Mouse (Mus musculus) thymus, adult 18-20 months (tissue): ENCODE results near the gene 4930470P17Rik.
"Not testable (repeated sequence)": the region's sequence is repeated elsewhere in the genome, so short reads cannot be mapped to it uniquely, and the experiment has no call there.

ENCODE experiments used
- DNase-seq, 2 experiments: peaks; one replicate each; pipeline ENCODE4 v3.0.0; 2022; ENCODE audit warnings: mixed read lengths in 2 of 2

Gene 4930470P17Rik

GRCm38 (mm10) chr2:170601917-170602316, at the start of gene 4930470P17Rik:
4930470P17Rik (minus strand) TSS chr2:170602017.
- DNase-seq = no peak

DNA sequence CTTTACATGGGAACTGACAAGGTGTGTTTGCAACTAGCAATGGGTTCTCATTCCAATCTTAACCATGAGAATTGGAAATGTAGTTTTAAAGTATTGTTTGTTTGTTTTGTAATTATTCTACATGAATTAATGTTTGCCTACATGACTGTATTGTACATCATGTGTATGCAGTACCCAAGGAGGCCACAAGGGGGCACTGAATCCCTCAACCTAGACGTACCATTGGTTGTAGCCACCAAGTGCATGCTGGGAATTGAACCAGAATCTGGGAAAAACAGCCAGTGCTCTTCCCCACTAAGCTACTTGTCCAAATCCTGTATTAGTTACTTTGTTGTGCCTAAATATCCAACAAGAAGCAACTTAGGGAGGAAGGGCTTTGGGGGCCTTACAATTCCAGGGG, 49.7 kb upstream of the 4930470P17Rik start:
- DNase-seq = no peak

DNA sequence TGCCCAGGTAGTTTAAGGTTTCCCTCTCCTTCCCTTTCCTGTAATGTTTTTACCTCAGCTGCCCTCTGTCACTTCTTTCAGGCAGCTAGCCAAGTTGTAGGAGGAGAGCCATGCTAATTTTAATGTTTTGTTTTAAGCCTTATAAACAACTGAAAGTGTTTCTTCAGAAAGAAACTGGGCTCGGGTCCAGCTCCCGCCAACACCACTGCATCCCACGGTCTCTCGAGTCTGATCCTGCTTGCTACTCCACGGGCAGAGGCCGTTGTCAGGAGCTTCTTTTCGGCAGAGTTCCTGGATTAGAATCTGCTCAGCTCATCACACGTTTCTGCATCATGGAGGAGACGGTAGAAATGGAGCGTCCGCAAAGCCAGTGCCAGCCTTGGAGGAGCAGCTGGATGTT, 46.7 kb upstream of the 4930470P17Rik start:
- no peak for DNase-seq

- DNase-seq = no peak
These were observed 44.4 kb upstream of the 4930470P17Rik start for GRCm38 (mm10) chr2:170646201-170646600.

DNA sequence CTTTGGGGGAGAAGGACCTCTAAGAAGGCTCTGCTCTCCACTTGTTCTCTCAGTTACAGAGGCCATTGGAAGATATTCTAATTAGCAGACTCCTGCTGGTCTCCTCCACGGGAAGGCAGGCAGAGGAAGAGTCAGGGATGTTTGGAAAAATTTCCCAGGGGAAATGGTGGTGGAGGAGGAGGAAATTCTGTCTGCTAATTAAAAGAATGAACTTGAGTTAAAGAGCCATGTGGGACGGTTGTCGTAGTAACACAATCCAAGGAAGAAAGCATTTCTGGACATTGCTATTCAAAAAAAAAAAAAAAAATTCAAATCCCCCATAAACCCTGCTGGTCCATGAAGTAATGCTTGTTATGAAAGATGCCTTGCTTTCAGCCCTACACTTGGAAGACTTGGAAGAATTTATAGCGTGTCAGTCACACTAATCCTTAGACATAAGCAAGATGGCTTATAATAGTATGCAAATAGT, 40.6 kb upstream of the 4930470P17Rik start:
- DNase-seq = no peak

- no peak for DNase-seq
These were observed 38.5 kb upstream of the 4930470P17Rik start for GRCm38 (mm10) chr2:170640281-170640680.

- DNase-seq = no peak
These were observed 36.9 kb upstream of the 4930470P17Rik start for GRCm38 (mm10) chr2:170638746-170639145.

DNA sequence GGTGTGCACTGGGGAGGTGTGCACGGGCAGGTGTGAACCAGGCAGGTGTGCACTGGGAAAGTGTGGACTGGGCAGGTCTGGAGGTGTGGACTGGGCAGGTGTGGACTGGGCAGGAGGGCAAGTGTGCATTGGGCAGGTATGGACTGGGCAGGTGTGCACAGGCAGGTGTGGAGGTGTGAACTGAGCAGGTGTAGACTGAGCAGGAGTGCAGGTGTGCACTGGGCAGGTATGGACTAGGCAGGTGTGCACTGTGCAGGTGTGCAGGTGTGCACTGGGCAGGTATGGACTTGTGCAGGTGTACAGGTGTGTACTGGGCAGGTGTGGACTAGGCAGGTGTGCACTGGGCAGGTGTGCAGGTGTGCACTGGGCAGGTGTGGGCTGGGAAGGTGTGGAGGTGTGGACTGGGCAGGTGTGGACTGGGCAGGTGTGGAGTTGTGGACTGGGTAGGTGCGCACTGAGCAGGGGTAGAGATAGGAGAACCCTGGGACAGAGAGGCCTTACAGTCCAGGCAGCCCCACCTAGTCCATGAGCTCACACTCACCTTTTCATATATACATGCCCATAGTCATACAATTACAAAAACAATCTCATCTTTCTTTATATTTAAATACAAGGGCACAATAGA, 31.3 kb upstream of the 4930470P17Rik start:
- no peak for DNase-seq

GRCm38 (mm10) chr2:170632386-170632785, 30.6 kb upstream of the 4930470P17Rik start:
- no peak for DNase-seq

- no peak for DNase-seq
These were observed 29.6 kb upstream of the 4930470P17Rik start for GRCm38 (mm10) chr2:170631375-170631774.

GRCm38 (mm10) chr2:170630553-170630952, 28.7 kb upstream of the 4930470P17Rik start:
- no peak for DNase-seq

GRCm38 (mm10) chr2:170627991-170628390, 26.2 kb upstream of the 4930470P17Rik start:
- DNase-seq = not testable (repeated sequence)

- DNase-seq = not testable (repeated sequence)
These were observed 22.5 kb upstream of the 4930470P17Rik start for GRCm38 (mm10) chr2:170624201-170624880.

- DNase-seq = no peak
These were observed 21.2 kb upstream of the 4930470P17Rik start for GRCm38 (mm10) chr2:170622985-170623384.

DNA sequence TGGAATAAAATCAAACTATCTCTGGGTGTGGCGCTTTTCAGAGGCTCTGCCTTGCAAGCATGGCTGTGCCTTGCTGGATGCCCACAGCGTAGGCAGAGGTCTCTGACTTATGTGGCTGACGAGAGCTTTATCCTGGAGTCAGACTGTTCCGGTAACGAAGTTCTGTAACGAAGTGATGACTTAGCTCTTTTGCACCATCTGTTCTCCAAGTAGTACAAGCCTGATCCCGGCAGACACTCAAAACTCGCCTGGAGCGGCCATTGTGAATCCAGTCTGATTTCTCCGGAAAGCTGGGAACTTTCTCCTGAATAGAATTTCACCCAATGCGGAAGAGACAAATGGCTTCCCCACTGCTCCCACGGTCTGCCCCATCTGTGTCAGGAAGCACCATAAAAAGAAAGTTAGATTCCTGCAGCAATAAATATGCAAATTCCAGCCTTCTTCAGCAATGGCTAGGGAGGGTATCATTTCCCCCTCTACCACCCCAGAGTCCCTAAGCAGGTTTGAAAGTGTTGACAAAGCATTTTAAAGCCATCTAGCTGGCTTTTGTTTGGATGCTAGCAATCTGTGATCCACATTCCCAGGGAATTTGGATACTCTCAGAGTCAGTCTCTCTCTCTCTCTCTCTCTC, 17.2 kb upstream of the 4930470P17Rik start:
- no peak for DNase-seq

GRCm38 (mm10) chr2:170611794-170612193, 10.0 kb upstream of the 4930470P17Rik start:
- DNase-seq = not testable (repeated sequence)

- DNase-seq = no peak
These were observed 646 bp downstream of the 4930470P17Rik start for GRCm38 (mm10) chr2:170601171-170601570.

- DNase-seq = no peak
These were observed 4.2 kb downstream of the 4930470P17Rik start for GRCm38 (mm10) chr2:170597586-170597985.

DNA sequence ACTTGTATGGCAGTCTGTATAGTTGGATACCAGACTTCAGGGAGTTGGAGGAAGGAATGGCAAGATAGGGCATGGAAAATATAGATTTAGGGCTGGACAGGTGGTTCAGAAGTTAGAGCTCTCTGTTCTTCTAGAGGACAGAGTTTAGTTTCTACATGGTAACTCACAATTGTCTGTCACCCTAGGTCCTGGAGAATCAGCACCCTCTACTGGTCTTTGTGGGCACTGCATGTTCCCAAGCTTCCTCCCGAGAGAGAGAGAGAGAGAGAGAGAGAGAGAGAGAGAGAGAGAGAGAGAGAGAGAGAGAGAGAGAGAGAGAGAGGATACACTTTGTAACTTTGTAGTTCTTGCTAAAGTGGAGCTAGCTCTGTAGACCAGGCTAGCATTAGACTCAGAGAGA, 5.1 kb downstream of the 4930470P17Rik start:
- no peak for DNase-seq

GRCm38 (mm10) chr2:170592161-170592560, 9.7 kb downstream of the 4930470P17Rik start:
- no peak for DNase-seq

- no peak for DNase-seq
These were observed 13.4 kb downstream of the 4930470P17Rik start for GRCm38 (mm10) chr2:170588369-170588900.

GRCm38 (mm10) chr2:170584678-170585077, 17.1 kb downstream of the 4930470P17Rik start:
- DNase-seq = no peak

DNA sequence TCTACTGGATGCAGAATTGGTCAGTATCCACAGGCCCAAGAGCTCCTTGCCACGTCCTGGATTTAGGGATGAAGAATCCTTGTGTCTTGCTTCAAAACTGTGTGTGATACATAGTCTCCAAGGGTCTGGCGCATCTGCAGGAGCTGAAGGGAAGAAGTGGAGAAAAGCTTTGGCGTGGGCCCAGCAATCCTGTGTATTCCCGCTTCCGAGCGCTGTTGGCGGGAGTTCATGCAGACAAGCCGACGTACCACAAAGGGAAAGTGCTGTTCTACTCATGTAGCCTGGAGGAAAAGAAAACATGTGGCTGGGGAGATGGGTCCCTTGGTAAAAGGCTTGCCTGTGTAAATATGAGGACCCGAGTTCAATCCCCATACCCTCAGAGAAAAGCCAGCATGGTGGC, 22.3 kb downstream of the 4930470P17Rik start:
- DNase-seq = no peak

- no peak for DNase-seq
These were observed 23.2 kb downstream of the 4930470P17Rik start for GRCm38 (mm10) chr2:170578588-170578987.
